Comparison of ENCODE assay signal across 20 mouse cellular contexts in the genomic region with DNA sequence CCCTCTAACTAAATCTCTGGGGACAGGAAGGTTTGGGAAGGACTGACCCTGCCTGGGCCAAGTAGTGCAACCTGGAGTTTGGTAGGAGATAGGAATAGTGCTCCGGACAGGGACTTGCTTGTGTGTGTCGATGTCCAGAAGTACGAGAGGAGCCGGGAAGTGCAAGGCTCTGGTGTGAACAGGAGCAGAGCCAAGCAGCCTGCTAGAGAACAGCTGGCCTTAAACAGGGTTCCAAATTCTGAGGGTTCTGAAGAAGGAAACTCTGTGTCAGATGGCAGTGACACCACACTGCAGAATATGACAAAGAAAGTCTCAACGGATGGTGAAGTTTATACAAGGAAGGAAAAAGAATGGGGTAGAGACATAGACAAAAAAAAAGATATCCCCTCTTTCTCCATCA.
DNase-seq lines count a peak whose midpoint lies in the region; ATAC-seq lines count a peak whose summit lies in the region.
"Had no signal": no experiment of that assay in that cellular context is flagged by ENCODE, and none has a peak within 500 bp of the region (broad histone marks: within the 10 kb centered on the region; RNA-seq: fewer than 3 reads in every experiment).

No protein-coding gene starts in this region.

- WGBS in heart, embryonic 13.5 days: 61% methylated on average over 5 of the region's 5 CpGs
- 74% methylated on average over 5 of the region's 5 CpGs for WGBS in heart, embryonic 12.5 days
- 37% methylated on average over 5 of the region's 5 CpGs for WGBS in lung, embryonic 15.5 days

- intact Hi-C loops in heart, postnatal 14 days (cut with DNase I): no loop called here

- no peaks in the 10 kb centered on the region for H3K9me3 ChIP-seq in heart, embryonic 13.5 days
- no peaks in the 10 kb centered on the region for H3K9me3 ChIP-seq in heart, embryonic 12.5 days (replicated peaks)
- H3K9me3 ChIP-seq in lung, embryonic 15.5 days: no peaks in the 10 kb centered on the region
- H3K9me3 ChIP-seq: embryonic facial prominence, embryonic 12.5 days; forebrain, embryonic 13.5 days; intestine, embryonic 15.5 days; liver, embryonic 15.5 days; midbrain, embryonic 15.5 days had no signal

- H3K27ac ChIP-seq in heart, embryonic 13.5 days (replicated peaks): 0 out of 2 replicates have a peak overlapping the region, but pooled peaks have one; percentile 1
- no peak overlapping the region for H3K27ac ChIP-seq in heart, embryonic 12.5 days (ENCODE audit: poor library complexity, severe bottlenecking)
- peak overlapping the region; percentile 51; the same call in 1 of the 2 replicates for H3K27ac ChIP-seq in lung, embryonic 15.5 days
- H3K27ac ChIP-seq: embryonic facial prominence, embryonic 12.5 days; forebrain, embryonic 13.5 days; hindbrain, embryonic 14.5 days; intestine, embryonic 15.5 days; liver, embryonic 15.5 days; midbrain, embryonic 15.5 days had no signal

- no peak for ATAC-seq in heart, embryonic 13.5 days (ENCODE audit: extremely low read depth, insufficient number of reproducible peaks, low FRiP score, low TSS enrichment)
- ATAC-seq in heart, embryonic 12.5 days (ENCODE audit: insufficient number of reproducible peaks, low FRiP score): no peak
- no peak for ATAC-seq in lung, embryonic 15.5 days (ENCODE audit: borderline replicate concordance, extremely low read depth, low FRiP score, low TSS enrichment)
- ATAC-seq in CD4-positive, CD25-positive, alpha-beta regulatory T cell, adult 4 months: no peak
- ATAC-seq: forebrain, embryonic 13.5 days; intestine, embryonic 15.5 days; midbrain, embryonic 15.5 days; Patski had no signal

- no peak overlapping the region for H3K9ac ChIP-seq in heart, embryonic 13.5 days
- no peak overlapping the region for H3K9ac ChIP-seq in heart, embryonic 12.5 days
- no peak overlapping the region for H3K9ac ChIP-seq in lung, embryonic 15.5 days
- H3K9ac ChIP-seq: embryonic facial prominence, embryonic 12.5 days; forebrain, embryonic 13.5 days; hindbrain, embryonic 14.5 days; intestine, embryonic 15.5 days; liver, embryonic 15.5 days; midbrain, embryonic 15.5 days had no signal

- peaks cover 10% of the 10 kb centered on the region; the same call in 1 of the 2 replicates for H3K4me1 ChIP-seq in heart, embryonic 13.5 days
- H3K4me1 ChIP-seq in heart, embryonic 12.5 days (replicated peaks): 0 out of 2 replicates have a peak, but pooled peaks cover 6% of the 10 kb centered on the region
- H3K4me1 ChIP-seq in lung, embryonic 15.5 days: peaks cover 28% of the 10 kb centered on the region
- H3K4me1 ChIP-seq: liver, embryonic 15.5 days; midbrain, embryonic 15.5 days had no signal

- DNase-seq in lung, adult 18-20 months: no peak
- peak; percentile 35 to 56 for DNase-seq in heart, postnatal 14 days
- peak; percentile 12 for DNase-seq in lung, postnatal 25 days (ENCODE audit: low spot score)
- DNase-seq: adrenal gland, postnatal 10 days; cerebellum, adult 11 months; gastrocnemius, postnatal 10 days; thymus, postnatal 36 days had no signal

- H3K27me3 ChIP-seq in heart, embryonic 13.5 days (replicated peaks): no peaks in the 10 kb centered on the region
- H3K27me3 ChIP-seq in heart, embryonic 12.5 days (replicated peaks): no peaks in the 10 kb centered on the region
- no peaks in the 10 kb centered on the region for H3K27me3 ChIP-seq in lung, embryonic 15.5 days
- H3K27me3 ChIP-seq: embryonic facial prominence, embryonic 12.5 days; forebrain, embryonic 13.5 days; intestine, embryonic 15.5 days; liver, embryonic 15.5 days; midbrain, embryonic 15.5 days; Patski had no signal

- no peak overlapping the region for H3K4me3 ChIP-seq in heart, embryonic 13.5 days
- no peak overlapping the region for H3K4me3 ChIP-seq in heart, embryonic 12.5 days
- no peak overlapping the region for H3K4me3 ChIP-seq in lung, embryonic 15.5 days
- H3K4me3 ChIP-seq: embryonic facial prominence, embryonic 12.5 days; erythroblast, embryonic 14.5 days; forebrain, embryonic 13.5 days; intestine, embryonic 15.5 days; liver, embryonic 15.5 days; midbrain, embryonic 15.5 days; myocyte had no signal

- no peaks in the 10 kb centered on the region for H3K36me3 ChIP-seq in heart, embryonic 13.5 days
- no peaks in the 10 kb centered on the region for H3K36me3 ChIP-seq in heart, embryonic 12.5 days
- H3K36me3 ChIP-seq in lung, embryonic 15.5 days: no peaks in the 10 kb centered on the region
- H3K36me3 ChIP-seq: embryonic facial prominence, embryonic 12.5 days; intestine, embryonic 15.5 days; liver, embryonic 15.5 days; midbrain, embryonic 15.5 days had no signal

- no peak overlapping the region for H3K4me2 ChIP-seq in heart, embryonic 13.5 days
- no peak overlapping the region for H3K4me2 ChIP-seq in heart, embryonic 12.5 days
- no peak overlapping the region for H3K4me2 ChIP-seq in lung, embryonic 15.5 days
- H3K4me2 ChIP-seq: embryonic facial prominence, embryonic 12.5 days; forebrain, embryonic 13.5 days; hindbrain, embryonic 14.5 days; intestine, embryonic 15.5 days; liver, embryonic 15.5 days; midbrain, embryonic 15.5 days had no signal

Comparison
In these comparisons a context has a peak if more than half of its experiments do, and no peak if none do; other contexts are left out.
1. DNase-seq: peak in heart, postnatal 14 days (2 of 2) and lung, postnatal 25 days (single experiment); none in lung, adult 18-20 months (0 of 2).